Mouse (Mus musculus) layer of hippocampus, postnatal 14 days (tissue): Measurements from ENCODE around the gene Gm10721. TPM values are rescaled to one million over a fixed set of nuclear protein-coding genes. Genes with fewer than 3 reads are reported as not detected.
"Not testable (repeated sequence)": the region's sequence is repeated elsewhere in the genome, so short reads cannot be mapped to it uniquely, and the experiment has no call there.

Source experiments
- DNase-seq, 2 experiments: peaks; one replicate each; pipeline ENCODE4 v3.0.0; 2021 to 2022; ENCODE audit warnings: low spot score in 2 of 2, mixed read lengths in 1 of 2
- microRNA-seq, 2 experiments: library from miRNA; unstranded; fragments of <30 nt; microRNA quantifications; one replicate each; pipeline ENCODE4 v1.2.0; 2021
- total RNA-seq, 2 experiments: library from RNA; stranded (reverse); gene quantifications; 2 replicates each; pipeline ENCODE4 v1.2.3; 2021

Gene Gm10721
- total RNA-seq, 2 experiments from 2014 or later = 0.78 TPM; not detected in 1

DNA sequence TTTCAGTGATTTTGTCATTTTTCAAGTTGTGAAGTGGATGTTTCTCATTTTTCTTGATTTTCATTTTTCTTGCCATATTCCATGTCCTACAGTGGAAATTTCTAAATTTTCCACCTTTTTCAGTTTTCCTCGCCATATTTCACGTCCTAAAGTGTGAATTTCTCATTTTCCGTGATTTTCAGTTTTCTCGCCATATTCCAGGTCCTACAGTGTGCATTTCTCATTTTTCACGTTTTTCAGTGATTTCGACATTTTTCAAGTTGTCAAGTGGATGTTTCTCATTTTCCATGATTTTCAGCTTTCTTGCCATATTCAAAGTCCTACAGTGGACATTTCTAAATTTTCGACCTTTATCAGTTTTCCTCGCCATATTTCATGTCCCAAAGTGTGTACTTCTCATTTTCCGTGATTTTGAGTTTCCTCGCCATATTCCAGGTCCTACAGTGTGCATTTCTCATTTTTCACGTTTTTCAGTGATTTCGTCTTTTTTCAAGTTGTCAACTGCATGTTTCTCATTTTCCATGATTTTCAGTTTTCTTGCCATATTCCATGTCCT is 12.1 kb downstream of the Gm10721 start, which contains the start of gene Gm10717:
Gm10717 (plus strand) TSS at position 506 of the 556 bp plus-strand sequence.
- peak; percentile 3 to 52 for DNase-seq

DNA sequence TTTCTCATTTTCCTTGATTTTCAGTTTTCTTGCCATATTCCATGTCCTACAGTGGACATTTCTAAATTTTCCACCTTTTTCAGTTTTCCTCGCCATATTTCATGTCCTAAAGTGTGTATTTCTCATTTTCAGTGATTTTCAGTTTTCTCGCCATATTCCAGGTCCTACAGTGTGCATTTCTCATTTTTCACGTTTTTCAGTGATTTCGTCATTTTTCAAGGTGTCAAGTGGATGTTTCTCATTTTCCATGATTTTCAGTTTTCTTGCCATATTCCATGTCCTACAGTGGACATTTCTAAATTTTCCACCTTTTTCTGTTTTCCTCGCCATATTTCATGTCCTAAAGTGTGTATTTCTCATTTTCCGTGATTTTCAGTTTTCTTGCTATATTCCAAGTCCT is 12.7 kb downstream of the Gm10721 start:
- DNase-seq = peak; percentile 74 to 85

DNA sequence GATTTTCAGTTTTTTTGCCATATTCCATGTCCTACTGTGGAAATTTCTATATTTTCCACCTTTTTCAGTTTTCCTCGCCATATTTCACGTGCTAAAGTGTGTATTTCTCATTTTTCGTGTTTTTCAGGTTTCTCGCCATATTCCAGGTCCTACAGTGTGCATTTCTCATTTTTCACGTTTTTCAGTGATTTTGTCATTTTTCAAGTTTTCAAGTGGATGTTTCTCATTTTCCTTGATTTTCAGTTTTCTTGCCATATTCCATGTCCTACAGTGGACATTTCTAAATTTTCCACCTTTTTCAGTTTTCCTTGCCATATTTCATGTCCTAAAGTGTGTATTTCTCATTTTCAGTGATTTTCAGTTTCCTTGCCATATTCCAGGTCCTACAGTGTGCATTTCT is 13.2 kb downstream of the Gm10721 start:
- not testable (repeated sequence) for DNase-seq

DNA sequence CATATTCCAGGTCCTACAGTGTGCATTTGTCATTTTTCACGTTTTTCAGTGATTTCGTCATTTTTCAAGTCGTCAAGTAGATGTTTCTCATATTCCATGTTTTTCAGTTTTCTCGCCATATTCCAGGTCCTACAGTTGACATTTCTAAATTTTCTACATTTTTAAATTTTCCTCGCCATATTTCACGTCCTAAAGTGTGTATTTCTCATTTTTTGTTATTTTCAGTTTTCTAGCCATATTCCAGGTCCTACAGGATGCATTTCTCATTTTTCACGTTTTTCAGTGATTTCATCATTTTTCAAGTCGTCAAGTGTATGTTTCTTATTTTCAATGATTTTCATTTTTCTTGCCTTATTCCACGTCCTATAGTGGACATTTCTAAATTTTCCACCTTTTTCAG is 13.8 kb downstream of the Gm10721 start:
- not testable (repeated sequence) for DNase-seq

DNA sequence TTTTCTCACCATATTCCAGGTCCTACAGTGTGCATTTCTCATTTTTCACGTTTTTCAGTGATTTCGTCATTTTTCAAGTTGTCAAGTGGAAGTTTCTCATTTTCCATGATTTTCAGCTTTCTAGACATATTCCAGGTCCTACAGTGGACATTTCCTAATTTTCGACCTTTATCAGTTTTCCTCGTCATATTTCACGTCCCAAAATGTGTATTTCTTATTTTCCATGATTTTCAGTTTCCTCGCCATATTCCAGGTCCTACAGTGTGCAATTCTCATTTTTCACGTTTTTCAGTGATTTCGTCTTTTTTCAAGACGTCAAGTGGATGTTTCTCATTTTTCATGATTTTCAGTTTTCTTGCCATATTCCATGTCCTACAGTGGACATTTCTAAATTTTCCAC is 14.3 kb downstream of the Gm10721 start:
- not testable (repeated sequence) for DNase-seq

DNA sequence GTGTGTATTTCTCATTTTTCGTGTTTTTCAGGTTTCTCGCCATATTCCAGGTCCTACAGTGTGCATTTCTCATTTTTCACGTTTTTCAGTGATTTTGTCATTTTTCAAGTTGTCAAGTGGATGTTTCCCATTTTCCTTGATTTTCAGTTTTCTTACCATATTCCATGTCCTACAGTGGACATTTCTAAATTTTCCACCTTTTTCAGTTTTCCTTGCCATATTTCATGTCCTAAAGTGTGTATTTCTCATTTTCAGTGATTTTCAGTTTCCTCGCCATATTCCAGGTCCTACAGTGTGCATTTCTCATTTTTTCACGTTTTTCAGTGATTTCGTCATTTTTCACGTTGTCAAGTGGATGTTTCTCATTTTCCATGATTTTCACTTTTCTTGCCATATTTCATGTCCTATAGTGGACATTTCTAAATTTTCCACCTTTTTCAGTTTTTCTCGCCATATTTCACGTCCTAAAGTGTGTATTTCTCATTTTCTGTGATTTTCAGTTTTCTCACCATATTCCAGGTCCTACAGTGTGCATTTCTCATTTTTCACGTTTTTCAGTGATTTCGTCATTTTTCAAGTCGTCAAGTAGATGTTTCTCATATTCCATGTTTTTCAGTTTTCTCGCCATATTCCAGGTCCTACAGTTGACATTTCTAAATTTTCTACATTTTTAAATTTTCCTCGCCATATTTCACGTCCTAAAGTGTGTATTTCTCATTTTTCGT is 16.5 kb downstream of the Gm10721 start:
- DNase-seq = peak in 1 of 2 experiments; percentile 32

DNA sequence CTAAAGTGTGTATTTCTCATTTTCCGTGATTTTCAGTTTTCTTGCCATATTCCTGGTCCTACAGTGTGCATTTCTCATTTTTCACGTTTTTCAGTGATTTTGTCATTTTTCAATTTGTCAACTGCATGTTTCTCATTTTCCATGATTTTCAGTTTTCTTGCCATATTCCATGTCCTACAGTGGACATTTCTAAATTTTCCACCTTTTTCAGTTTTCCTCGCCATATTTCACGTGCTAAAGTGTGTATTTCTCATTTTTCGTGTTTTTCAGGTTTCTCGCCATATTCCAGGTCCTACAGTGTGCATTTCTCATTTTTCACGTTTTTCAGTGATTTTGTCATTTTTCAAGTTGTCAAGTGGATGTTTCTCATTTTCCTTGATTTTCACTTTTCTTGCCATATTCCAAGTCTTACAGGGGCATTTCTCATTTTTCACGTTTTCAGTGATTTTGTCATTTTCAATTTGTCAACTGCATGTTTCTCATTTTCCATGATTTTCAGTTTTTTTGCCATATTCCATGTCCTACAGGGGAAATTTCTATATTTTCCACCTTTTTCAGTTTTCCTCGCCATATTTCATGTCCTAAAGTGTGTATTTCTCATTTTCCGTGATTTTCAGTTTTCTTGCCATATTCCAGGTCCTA is 17.9 kb downstream of the Gm10721 start:
- not testable (repeated sequence) for DNase-seq

DNA sequence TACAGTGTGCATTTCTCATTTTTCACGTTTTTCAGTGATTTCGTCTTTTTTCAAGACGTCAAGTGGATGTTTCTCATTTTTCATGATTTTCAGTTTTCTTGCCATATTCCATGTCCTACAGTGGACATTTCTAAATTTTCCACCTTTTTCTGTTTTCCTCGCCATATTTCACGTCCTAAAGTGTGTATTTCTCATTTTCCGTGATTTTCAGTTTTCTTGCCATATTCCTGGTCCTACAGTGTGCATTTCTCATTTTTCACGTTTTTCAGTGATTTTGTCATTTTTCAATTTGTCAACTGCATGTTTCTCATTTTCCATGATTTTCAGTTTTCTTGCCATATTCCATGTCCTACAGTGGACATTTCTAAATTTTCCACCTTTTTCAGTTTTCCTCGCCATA is 21.4 kb downstream of the Gm10721 start, which contains the start of gene Gm17535:
Gm17535 (plus strand) TSS at position 301 of the 400 bp plus-strand sequence.
- not testable (repeated sequence) for DNase-seq

DNA sequence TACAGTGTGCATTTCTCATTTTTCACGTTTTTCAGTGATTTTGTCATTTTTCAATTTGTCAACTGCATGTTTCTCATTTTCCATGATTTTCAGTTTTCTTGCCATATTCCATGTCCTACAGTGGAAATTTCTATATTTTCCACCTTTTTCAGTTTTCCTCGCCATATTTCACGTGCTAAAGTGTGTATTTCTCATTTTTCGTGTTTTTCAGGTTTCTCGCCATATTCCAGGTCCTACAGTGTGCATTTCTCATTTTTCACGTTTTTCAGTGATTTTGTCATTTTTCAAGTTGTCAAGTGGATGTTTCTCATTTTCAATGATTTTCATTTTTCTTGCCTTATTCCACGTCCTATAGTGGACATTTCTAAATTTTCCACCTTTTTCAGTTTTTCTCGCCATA is 23.6 kb downstream of the Gm10721 start, which contains the start of gene Gm10715:
Gm10715 (plus strand) TSS at position 301 of the 400 bp plus-strand sequence.
- not testable (repeated sequence) for DNase-seq

DNA sequence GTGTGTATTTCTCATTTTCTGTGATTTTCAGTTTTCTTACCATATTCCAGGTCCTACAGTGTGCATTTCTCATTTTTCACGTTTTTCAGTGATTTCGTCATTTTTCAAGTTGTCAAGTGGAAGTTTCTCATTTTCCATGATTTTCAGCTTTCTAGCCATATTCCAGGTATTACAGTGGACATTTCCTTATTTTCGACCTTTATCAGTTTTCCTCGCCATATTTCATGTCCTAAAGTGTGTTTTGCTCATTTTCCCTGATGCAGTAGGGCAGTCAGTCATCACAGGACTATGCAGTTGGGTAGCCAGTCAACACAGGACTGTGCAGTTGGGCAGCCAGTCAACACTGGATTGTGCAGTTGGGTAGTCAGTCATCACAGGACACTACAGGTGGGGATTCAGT is 25.2 kb downstream of the Gm10721 start:
- DNase-seq = not testable (repeated sequence)

Small RNA genes lying within 50 kb of the gene (microRNA-seq; reads per million reads assigned to microRNA genes)
- gene Mir101c = 0 reads per million in 2 experiments

Other genes starting within 250 kb of the Gm10721 start
- not detected for gene Gm10722, start 12.2 kb upstream of the Gm10721 start, total RNA-seq
- gene Gm11168, start 9.8 kb upstream of the Gm10721 start, total RNA-seq = not detected
- not detected for gene Gm10720, start 2.5 kb downstream of the Gm10721 start, total RNA-seq
- 1 to 10 TPM; 1.2 to 1.8 TPM for gene Gm10719, start 4.3 kb downstream of the Gm10721 start, total RNA-seq
- 1 to 10 TPM in 1 of 2 experiments, under 1 TPM in 1; 0.69 to 2.2 TPM for gene Gm10718, start 10.4 kb downstream of the Gm10721 start, total RNA-seq
- gene Gm10717, start 12.3 kb downstream of the Gm10721 start, total RNA-seq = under 1 TPM in 1 of 2 experiments, not detected in 1; 0.91 TPM
- not detected for gene Gm17535, start 21.5 kb downstream of the Gm10721 start, total RNA-seq
- gene Gm10715, start 23.7 kb downstream of the Gm10721 start, total RNA-seq = not detected